Mouse (Mus musculus) kidney, embryonic 15.5 days (tissue): Measurements from ENCODE around the gene Cnot6l. TPM values are rescaled to one million over a fixed set of nuclear protein-coding genes. Genes with fewer than 3 reads are reported as not detected.

Source experiments
- ATAC-seq: fragments of 200-750 bp; cut with Nextera tagmentation; replicated peaks from 2 replicates; pipeline ENCODE4 v1.8.0; 2017; ENCODE audit warnings: moderate TSS enrichment; ENCODE audit not compliant: low FRiP score
- H3K27ac ChIP-seq: fragments of 300-500 bp; sonication (generic); 2 replicates; pipeline ENCODE4 v1.5.1; 2015; ENCODE audit warnings: mild to moderate bottlenecking, inconsistent platforms
- H3K27me3 ChIP-seq: fragments of 300-500 bp; sonication (generic); 2 replicates; pipeline ENCODE4 v1.6.1; 2015; ENCODE audit warnings: inconsistent platforms
- H3K36me3 ChIP-seq: fragments of 300-500 bp; sonication (generic); 2 replicates; pipeline ENCODE4 v1.6.1; 2015; ENCODE audit warnings: inconsistent platforms
- H3K4me1 ChIP-seq: fragments of 300-500 bp; sonication (generic); 2 replicates; pipeline ENCODE4 v1.6.1; 2015; ENCODE audit warnings: inconsistent platforms
- H3K4me2 ChIP-seq: fragments of 300-500 bp; sonication (generic); 2 replicates; pipeline ENCODE4 v1.6.1; 2015; ENCODE audit warnings: moderate library complexity, mild to moderate bottlenecking, inconsistent platforms
- H3K4me3 ChIP-seq: fragments of 300-500 bp; sonication (generic); replicated peaks from 2 replicates; pipeline ENCODE4 v1.5.1; 2015; ENCODE audit warnings: mild to moderate bottlenecking, inconsistent platforms
- H3K9ac ChIP-seq: fragments of 300-500 bp; sonication (generic); 2 replicates; pipeline ENCODE4 v1.6.1; 2015; ENCODE audit warnings: mild to moderate bottlenecking, inconsistent platforms
- H3K9me3 ChIP-seq: fragments of 300-500 bp; sonication (generic); replicated peaks from 2 replicates; pipeline ENCODE4 v1.6.1; 2016; ENCODE audit warnings: inconsistent platforms
- WGBS: fragments of 180-500 bp; shearing (Covaris S2); methylation state at CpG from one replicate; pipeline ENCODE4 v1.1.7; 2015; ENCODE audit warnings: mixed read lengths; 5-methylcytosine and 5-hydroxymethylcytosine counted together
- polyA plus RNA-seq: library from polyadenylated mRNA; unstranded; fragments of >200 nt; fragmentation: Nextera tagmentation; extraction: Ambion mirVana; gene quantifications from 2 replicates; pipeline ENCODE4 v1.2.1, GENCODE M21; 2015

Cnot6l gene
- polyA plus RNA-seq, 1 experiment from 2014 or later, result 21.4 TPM

DNA sequence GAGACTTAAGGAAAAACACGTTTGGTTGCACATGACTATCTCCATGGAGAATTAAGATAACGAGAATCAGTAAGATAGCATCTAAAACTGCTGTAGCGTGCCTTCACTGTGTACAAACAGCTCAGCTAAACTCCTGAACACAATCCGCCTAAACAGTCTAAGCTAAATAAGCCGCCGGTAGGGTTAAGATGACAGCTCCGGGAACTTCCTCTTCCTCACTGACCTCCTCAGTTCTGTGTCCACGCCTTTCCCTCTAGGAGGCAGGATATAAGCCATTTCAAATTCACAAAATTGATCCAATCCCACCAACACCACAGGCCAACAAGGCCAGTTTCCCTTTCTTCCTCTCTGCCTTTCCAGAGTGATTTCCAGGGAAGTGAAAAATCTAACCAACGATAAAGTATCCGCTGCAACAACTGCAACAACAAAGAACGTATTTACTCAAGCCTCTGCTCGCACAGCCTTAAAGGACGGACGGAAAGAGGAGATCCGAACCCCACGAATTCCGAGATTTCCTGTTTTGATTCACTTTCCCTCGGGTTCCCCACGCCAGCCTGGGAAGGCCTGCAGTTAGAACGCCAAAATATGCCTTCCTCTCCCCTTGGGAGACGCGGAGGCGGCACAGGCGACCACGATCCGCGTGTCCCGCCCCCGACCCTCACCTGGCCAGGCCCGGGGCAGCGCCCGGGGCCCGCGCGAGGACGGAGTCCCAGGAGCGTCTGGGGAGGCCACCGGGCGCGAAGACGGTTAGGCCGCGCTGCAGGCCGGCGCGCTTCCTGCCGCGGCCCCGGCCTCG lies 3.3 kb downstream of the Cnot6l start:
- peaks cover 25% of the 10 kb centered on the region for H3K4me1 ChIP-seq
- H3K9me3 ChIP-seq, result no peaks in the 10 kb centered on the region
- H3K36me3 ChIP-seq, result no peaks in the 10 kb centered on the region
- no peaks in the 10 kb centered on the region for H3K27me3 ChIP-seq
- 0% methylated on average over 50 of the region's 50 CpGs for WGBS
- H3K4me3 ChIP-seq, result peak overlapping the region; percentile 99
- peak overlapping the region; percentile 99 for H3K27ac ChIP-seq
- H3K9ac ChIP-seq, result peak overlapping the region; percentile 99
- peak overlapping the region; percentile 74 for H3K4me2 ChIP-seq
- ATAC-seq, result peak; percentile 7; the same call in 1 of the 2 replicates

DNA sequence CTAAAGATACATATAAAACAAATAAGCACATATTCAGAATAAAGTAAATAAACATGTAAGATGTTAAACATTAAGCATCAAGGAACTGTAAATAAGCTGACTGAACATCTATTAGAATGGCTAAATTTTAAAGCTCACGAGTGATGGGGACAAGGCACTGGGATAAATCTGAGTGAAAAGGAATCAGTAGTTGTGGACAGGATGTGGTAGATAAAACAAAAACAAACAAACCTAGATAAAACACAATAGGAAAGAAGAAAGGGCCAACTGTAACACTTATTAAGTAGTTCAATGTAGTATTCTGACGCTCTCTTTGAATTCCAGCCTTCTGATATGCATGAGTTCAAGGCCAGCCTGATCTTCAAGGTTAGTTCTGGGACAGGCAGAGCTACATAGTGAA lies 21.6 kb downstream of the Cnot6l start:
- Histone ChIP-seq H3K4me2 (no peak overlapping the region), H3K9me3 (0 out of 2 replicates have a peak, but pooled peaks cover 2% of the 10 kb centered on the region), H3K36me3 (no peaks in the 10 kb centered on the region), H3K9ac (no peak overlapping the region), H3K4me3 (no peak overlapping the region), H3K27ac (no peak overlapping the region), H3K4me1 (no peaks in the 10 kb centered on the region), H3K27me3 (no peaks in the 10 kb centered on the region)
- no peak for ATAC-seq
- WGBS, result 77% methylated on average over 2 of the region's 2 CpGs

DNA sequence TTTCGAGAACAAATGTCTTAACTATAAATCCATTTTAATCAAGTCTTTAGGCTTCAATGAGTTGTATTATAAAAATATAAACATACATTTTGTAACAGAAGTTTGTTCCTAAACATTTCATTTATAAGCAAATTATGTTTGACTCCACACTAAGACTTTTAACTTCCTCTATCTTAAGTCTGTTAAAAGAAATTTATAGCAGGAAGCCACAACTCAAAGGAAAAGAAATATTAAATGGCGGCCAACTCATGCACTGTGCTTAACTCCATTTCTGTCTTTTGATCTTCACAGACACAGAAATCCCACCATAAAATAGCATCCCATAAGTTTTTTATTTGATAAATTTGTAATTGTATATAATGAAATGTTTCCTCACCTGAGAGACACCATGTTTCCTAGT lies 33.3 kb downstream of the Cnot6l start:
- Histone ChIP-seq H3K4me2 (no peak overlapping the region), H3K4me1 (peaks cover 16% of the 10 kb centered on the region), H3K27ac (no peak overlapping the region), H3K27me3 (no peaks in the 10 kb centered on the region), H3K36me3 (peaks cover 28% of the 10 kb centered on the region), H3K4me3 (no peak overlapping the region), H3K9me3 (no peaks in the 10 kb centered on the region), H3K9ac (no peak overlapping the region)
- ATAC-seq, result no peak
- WGBS, result 79% methylated on average over 2 of the region's 2 CpGs

DNA sequence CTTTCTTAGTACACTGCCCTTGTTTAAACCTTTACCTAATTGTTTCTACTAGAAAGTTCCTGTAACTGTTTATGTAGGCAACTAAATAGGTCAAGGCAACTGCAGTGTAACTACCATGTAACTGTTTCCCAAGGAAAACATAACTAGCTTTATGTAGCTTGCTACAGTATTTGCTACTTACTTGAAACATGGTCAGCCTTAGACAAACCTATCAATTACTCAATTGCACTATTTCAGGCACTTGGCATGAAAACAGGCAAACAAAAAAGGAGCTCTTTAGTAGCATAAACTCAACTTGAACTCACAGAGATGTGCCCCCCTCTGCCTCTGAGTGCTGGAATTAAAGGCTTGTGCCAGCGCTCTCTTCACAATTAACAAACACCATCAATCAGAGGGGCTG lies 37.1 kb downstream of the Cnot6l start:
- Histone ChIP-seq H3K4me3 (no peak overlapping the region), H3K36me3 (peaks cover 21% of the 10 kb centered on the region), H3K4me2 (no peak overlapping the region), H3K9ac (no peak overlapping the region), H3K27me3 (no peaks in the 10 kb centered on the region), H3K27ac (no peak overlapping the region), H3K9me3 (no peaks in the 10 kb centered on the region), H3K4me1 (no peaks in the 10 kb centered on the region)
- whole genome bisulfite sequencing, result 85% methylated on average over 1 of the region's 1 CpGs
- no peak for ATAC-seq

DNA sequence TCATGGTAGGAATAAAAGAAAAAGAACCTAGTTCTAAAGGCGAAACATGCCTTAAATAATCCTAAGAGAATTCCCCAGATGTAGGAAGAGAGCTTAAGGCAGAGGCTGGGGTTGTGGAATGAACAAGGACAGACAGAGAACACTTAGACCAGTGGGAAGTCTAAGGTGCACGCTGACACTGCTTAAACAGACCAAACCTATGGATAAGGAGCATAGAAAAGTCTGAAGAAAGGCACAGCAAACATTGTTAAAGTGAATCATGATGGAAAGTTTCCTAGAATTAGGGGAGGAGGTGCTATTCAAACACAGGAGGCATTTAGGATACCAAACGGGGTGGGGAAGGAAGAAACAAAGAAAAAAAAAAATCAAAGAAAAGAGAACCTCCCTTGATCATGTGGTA lies 49.0 kb downstream of the Cnot6l start:
- Histone ChIP-seq H3K27ac (no peak overlapping the region), H3K9me3 (no peaks in the 10 kb centered on the region), H3K9ac (no peak overlapping the region), H3K36me3 (peaks cover 22% of the 10 kb centered on the region), H3K4me1 (0 out of 2 replicates have a peak, but pooled peaks cover 2% of the 10 kb centered on the region), H3K27me3 (no peaks in the 10 kb centered on the region), H3K4me2 (no peak overlapping the region), H3K4me3 (no peak overlapping the region)
- ATAC-seq, result no peak
- WGBS, result 85% methylated on average over 3 of the region's 3 CpGs

DNA sequence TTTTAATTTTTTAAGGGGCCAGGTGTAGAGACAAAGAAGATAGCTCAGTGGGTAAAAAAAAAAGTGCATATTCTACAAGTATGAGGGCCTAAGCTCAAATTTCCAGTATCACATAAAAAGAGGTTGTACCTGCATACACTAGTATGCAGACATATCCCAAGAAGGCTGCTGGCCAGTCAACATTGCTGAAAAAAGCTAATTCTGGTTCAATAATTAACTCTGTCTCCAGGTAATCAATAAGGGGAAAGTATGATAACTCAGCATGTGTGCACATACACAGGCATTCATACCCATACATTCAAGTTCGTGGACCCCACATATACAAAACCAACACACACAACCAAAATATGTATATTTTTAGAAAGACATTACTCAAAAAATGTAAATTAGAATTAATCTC lies 59.3 kb downstream of the Cnot6l start:
- H3K4me1 ChIP-seq, result no peaks in the 10 kb centered on the region
- H3K36me3 ChIP-seq, result peaks cover 35% of the 10 kb centered on the region
- no peak overlapping the region for H3K27ac ChIP-seq
- ATAC-seq, result no peak
- no peaks in the 10 kb centered on the region for H3K9me3 ChIP-seq
- H3K9ac ChIP-seq, result no peak overlapping the region
- no peak overlapping the region for H3K4me2 ChIP-seq
- no peaks in the 10 kb centered on the region for H3K27me3 ChIP-seq
- 94% methylated on average over 1 of the region's 1 CpGs for WGBS
- H3K4me3 ChIP-seq, result no peak overlapping the region

DNA sequence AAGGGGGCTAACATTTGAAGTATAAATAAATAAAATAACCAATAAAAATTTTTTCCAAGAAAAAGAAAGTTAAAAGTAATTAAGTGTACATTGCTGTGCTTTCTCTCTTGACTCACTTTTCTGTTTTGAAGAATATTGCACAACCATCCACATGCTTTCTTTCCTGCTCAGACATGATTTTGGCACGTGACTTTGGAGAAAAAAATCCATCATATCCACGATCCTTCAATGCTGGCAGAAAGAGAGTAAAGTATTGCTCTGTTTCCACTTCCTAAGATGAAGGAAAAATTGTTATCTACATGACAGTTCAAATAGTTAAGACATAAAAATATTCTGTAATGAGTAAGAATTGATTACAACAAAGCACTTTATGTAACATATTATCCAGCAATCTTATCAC lies 72.5 kb downstream of the Cnot6l start:
- Histone ChIP-seq H3K36me3 (peaks cover 11% of the 10 kb centered on the region), H3K4me3 (no peak overlapping the region), H3K27me3 (no peaks in the 10 kb centered on the region), H3K4me2 (no peak overlapping the region), H3K9ac (no peak overlapping the region), H3K4me1 (no peaks in the 10 kb centered on the region), H3K27ac (no peak overlapping the region), H3K9me3 (no peaks in the 10 kb centered on the region)
- ATAC-seq, result no peak
- whole genome bisulfite sequencing, result 89% methylated on average over 2 of the region's 2 CpGs

DNA sequence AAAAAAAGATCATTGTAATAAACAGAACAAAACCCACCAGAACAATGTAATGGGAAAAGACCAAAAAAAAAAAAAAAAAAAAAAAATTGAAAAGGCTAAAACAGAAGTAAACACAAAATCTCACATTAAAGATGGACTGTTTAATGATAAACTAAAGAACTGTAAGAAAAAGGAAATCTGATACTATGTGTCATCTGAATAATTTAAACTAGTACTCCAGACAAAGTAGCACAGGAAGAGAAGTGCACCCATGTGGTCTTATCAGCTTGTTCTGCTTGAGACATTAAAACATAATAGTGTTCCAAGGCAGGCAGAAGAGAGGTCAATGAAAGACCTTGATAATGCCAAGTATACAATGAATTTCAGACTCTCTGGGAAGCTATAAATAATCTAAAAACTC lies 78.6 kb downstream of the Cnot6l start:
- no peak overlapping the region for H3K4me3 ChIP-seq
- H3K9ac ChIP-seq, result no peak overlapping the region
- H3K4me2 ChIP-seq, result no peak overlapping the region
- H3K27ac ChIP-seq, result no peak overlapping the region
- H3K4me1 ChIP-seq, result no peaks in the 10 kb centered on the region
- H3K27me3 ChIP-seq, result no peaks in the 10 kb centered on the region
- no peaks in the 10 kb centered on the region for H3K9me3 ChIP-seq
- H3K36me3 ChIP-seq, result peaks cover 19% of the 10 kb centered on the region
- no peak for ATAC-seq

DNA sequence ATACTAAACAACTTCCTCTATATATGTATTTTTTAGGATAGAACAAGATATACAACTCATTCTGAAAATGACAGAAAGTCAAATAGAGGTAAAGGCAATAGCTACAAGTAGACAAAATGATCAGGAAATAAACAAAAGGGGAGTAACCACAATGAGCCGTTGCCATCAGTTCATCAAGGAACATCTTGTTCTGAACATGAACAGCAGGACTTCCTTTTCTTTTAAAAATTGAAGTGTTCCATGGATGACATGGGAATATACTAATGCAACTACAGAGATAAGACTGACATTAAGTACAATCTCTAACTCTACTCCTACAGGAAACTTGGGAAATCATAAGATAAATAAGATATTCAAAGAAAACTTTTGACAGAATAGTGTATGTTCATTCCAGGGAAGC lies 84.9 kb downstream of the Cnot6l start:
- H3K4me2 ChIP-seq, result no peak overlapping the region
- peaks cover 41% of the 10 kb centered on the region for H3K36me3 ChIP-seq
- H3K9me3 ChIP-seq, result no peaks in the 10 kb centered on the region
- ATAC-seq, result no peak
- H3K9ac ChIP-seq, result no peak overlapping the region
- H3K4me1 ChIP-seq, result no peaks in the 10 kb centered on the region
- no peak overlapping the region for H3K4me3 ChIP-seq
- H3K27me3 ChIP-seq, result no peaks in the 10 kb centered on the region
- H3K27ac ChIP-seq, result no peak overlapping the region
- 85% methylated on average over 1 of the region's 1 CpGs for WGBS

DNA sequence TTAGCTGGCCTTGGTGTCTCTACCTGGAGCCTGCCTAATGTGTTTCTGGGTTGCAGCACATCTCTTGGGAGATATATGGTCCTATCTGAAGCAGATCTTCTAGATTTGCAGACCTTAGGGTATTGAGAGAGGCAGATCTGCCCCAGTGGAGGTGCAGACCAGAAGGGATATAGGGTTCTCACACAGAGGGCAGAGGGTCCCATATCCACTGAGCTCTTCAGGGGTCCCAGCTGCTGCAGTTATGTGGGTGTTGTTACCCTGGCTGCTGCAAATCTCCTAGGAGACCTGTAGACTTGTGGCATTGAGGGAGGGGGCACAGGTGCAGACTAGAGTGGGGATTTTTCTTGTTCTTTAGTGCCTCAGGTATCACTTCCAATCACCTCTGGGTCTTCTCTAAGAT lies 98.4 kb downstream of the Cnot6l start:
- Histone ChIP-seq H3K4me2 (no peak overlapping the region), H3K9ac (no peak overlapping the region), H3K27ac (no peak overlapping the region), H3K27me3 (no peaks in the 10 kb centered on the region), H3K9me3 (no peaks in the 10 kb centered on the region), H3K36me3 (peaks cover 5% of the 10 kb centered on the region; the same call in 1 of the 2 replicates), H3K4me3 (no peak overlapping the region), H3K4me1 (no peaks in the 10 kb centered on the region)
- no peak for ATAC-seq

DNA sequence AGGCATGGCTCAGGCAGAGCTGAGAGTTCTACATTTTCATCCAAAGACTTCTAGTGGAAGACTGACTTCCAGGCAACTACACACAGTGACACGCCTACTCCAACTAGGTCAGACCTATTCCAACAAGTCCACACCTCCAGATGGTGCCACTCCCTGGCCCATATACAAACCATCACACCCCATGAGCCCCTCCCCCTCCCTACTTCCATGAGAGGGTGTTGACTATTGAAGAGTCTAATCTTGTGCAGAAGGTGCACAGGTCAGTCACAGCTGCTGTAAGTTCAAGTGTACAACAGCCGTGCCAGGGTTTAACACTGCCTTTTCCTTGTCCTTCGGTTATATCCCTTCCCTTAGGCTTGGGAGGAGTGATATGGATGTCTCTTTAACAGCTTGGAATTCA lies 121.5 kb downstream of the Cnot6l start:
- Histone ChIP-seq H3K27ac (no peak overlapping the region), H3K36me3 (no peaks in the 10 kb centered on the region), H3K4me1 (0 out of 2 replicates have a peak, but pooled peaks cover 3% of the 10 kb centered on the region), H3K9ac (no peak overlapping the region), H3K4me3 (no peak overlapping the region), H3K4me2 (no peak overlapping the region), H3K9me3 (no peaks in the 10 kb centered on the region), H3K27me3 (no peaks in the 10 kb centered on the region)
- no peak for ATAC-seq
- 76% methylated on average over 3 of the region's 3 CpGs for WGBS

DNA sequence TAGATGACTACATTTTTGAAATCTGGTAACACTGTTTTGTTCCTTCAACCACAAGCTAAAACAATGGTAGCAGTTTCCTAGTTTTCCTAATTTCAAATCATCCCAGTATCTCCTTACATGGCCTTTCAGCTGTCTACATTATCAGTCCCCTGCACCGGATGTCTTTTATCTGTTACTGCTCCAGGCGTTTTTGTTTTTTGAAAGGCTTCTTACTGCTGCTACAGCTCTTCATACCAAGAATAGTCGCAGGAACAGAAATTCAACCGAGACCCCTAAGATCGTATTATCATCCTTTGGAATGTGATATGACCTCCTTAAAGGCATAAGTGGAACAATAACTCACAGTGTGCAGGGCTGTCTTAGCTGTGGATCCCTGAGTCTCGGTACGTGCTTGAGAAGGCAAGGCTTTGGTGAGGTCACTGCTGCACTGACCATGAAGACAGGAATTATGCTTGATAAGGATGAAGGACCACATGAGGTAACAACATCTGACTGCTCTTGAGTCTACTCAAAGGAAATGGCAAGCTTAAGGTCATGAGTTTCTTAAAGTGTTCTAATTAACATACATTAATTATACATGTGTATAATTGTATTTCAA lies 122.4 kb downstream of the Cnot6l start:
- Histone ChIP-seq H3K27me3 (no peaks in the 10 kb centered on the region), H3K4me1 (0 out of 2 replicates have a peak, but pooled peaks cover 6% of the 10 kb centered on the region), H3K27ac (no peak overlapping the region), H3K4me2 (no peak overlapping the region), H3K4me3 (no peak overlapping the region), H3K9ac (no peak overlapping the region), H3K36me3 (no peaks in the 10 kb centered on the region), H3K9me3 (no peaks in the 10 kb centered on the region)
- 0 out of 2 replicates have a peak, but pooled peaks have one; percentile 25 for ATAC-seq
- 29% methylated on average over 7 of the region's 7 CpGs for WGBS
